Mouse (Mus musculus) spleen, adult 18-20 months (tissue): ENCODE data around the gene Hcrt.

Experiments used
- DNase-seq, 2 experiments: peaks; one replicate each; pipeline ENCODE4 v3.0.0; 2022; ENCODE audit warnings: mixed read lengths in 2 of 2

Hcrt gene

GRCm38 (mm10) chr11:100735134-100735865, 27.4 kb downstream of the Hcrt start:
- DNase-seq, result no peak

GRCm38 (mm10) chr11:100730477-100731205, 32.1 kb downstream of the Hcrt start:
- no peak for DNase-seq

- DNase-seq, result no peak
These were observed 32.8 kb downstream of the Hcrt start for GRCm38 (mm10) chr11:100729976-100730375.

GRCm38 (mm10) chr11:100728601-100729000, 34.1 kb downstream of the Hcrt start:
- no peak for DNase-seq

GRCm38 (mm10) chr11:100727201-100727600, 35.5 kb downstream of the Hcrt start:
- no peak for DNase-seq

GRCm38 (mm10) chr11:100724919-100725512, 37.7 kb downstream of the Hcrt start:
- no peak for DNase-seq

- DNase-seq, result no peak
These were observed 40.2 kb downstream of the Hcrt start for GRCm38 (mm10) chr11:100722493-100723028.

GRCm38 (mm10) chr11:100721776-100722492, 40.8 kb downstream of the Hcrt start:
- no peak for DNase-seq

- DNase-seq, result no peak
These were observed 41.5 kb downstream of the Hcrt start for GRCm38 (mm10) chr11:100721254-100721653.

- no peak for DNase-seq
These were observed 42.4 kb downstream of the Hcrt start for GRCm38 (mm10) chr11:100720345-100720744.

GRCm38 (mm10) chr11:100719893-100720292, 42.8 kb downstream of the Hcrt start:
- DNase-seq, result no peak

- DNase-seq, result no peak
These were observed 43.4 kb downstream of the Hcrt start for GRCm38 (mm10) chr11:100719312-100719711.

- no peak for DNase-seq
These were observed 43.9 kb downstream of the Hcrt start for GRCm38 (mm10) chr11:100718866-100719265.

GRCm38 (mm10) chr11:100718462-100718861, 44.3 kb downstream of the Hcrt start:
- DNase-seq, result no peak

- no peak for DNase-seq
These were observed 46.1 kb downstream of the Hcrt start for GRCm38 (mm10) chr11:100716649-100717048.

GRCm38 (mm10) chr11:100714948-100715347, 47.8 kb downstream of the Hcrt start:
- no peak for DNase-seq

GRCm38 (mm10) chr11:100714534-100714915, 48.2 kb downstream of the Hcrt start:
- peak; percentile 47 to 74 for DNase-seq

GRCm38 (mm10) chr11:100713735-100714533, 48.8 kb downstream of the Hcrt start, which contains the start of gene Hspb9:
Hspb9 (plus strand) TSS chr11:100713850.
- peak; percentile 71 to 82 for DNase-seq

GRCm38 (mm10) chr11:100713174-100713573, 49.6 kb downstream of the Hcrt start:
- DNase-seq, result no peak

GRCm38 (mm10) chr11:100711783-100712615, 50.7 kb downstream of the Hcrt start, which contains the start of gene Kat2a:
Kat2a (minus strand) TSS chr11:100712465.
- peak; percentile 64 to 77 for DNase-seq
